Mouse (Mus musculus) duodenum, adult 2 months (tissue): ENCODE data around the gene Fut2. TPM values are rescaled to one million over a fixed set of nuclear protein-coding genes. Genes with fewer than 3 reads are reported as not detected.

ENCODE experiments used
- polyA plus RNA-seq: library from polyadenylated mRNA; depleted of rRNA; stranded (reverse); fragments of >200 nt; gene quantifications from 2 replicates; pipeline ENCODE4 v1.2.3, GENCODE M21; 2012; ENCODE audit warnings: low replicate concordance; rRNA removed

The Fut2 gene
- polyA plus RNA-seq = 0.25 and 20.6 TPM in 2 replicates

GRCm38 (mm10) chr7:45666161-45666560 is at the start of gene Fut2:
TSS of gene Fut2 (minus strand) at chr7:45666394.

GRCm38 (mm10) chr7:45715090-45715708 is 49.0 kb upstream of the Fut2 start, which contains the start of gene Rpl18:
TSS of gene Rpl18 (plus strand) at chr7:45715457.

GRCm38 (mm10) chr7:45704730-45705442 is 38.7 kb upstream of the Fut2 start, which contains the start of gene Dbp:
TSS of gene Dbp (plus strand) at chr7:45705088.

GRCm38 (mm10) chr7:45699523-45700141 is 33.4 kb upstream of the Fut2 start, which contains the start of gene Car11:
TSS of gene Car11 (plus strand) at chr7:45699843.

GRCm38 (mm10) chr7:45693921-45694591 is 27.9 kb upstream of the Fut2 start, which contains the start of gene Sec1:
TSS of gene Sec1 (minus strand) at chr7:45694402.

GRCm38 (mm10) chr7:45683396-45684050 is 17.3 kb upstream of the Fut2 start, which contains the start of gene Ntn5:
TSS of gene Ntn5 (plus strand) at chr7:45684022.

GRCm38 (mm10) chr7:45639561-45640027 is 26.6 kb downstream of the Fut2 start, which contains the start of gene Mamstr:
TSS of gene Mamstr (plus strand) at chr7:45639977.

GRCm38 (mm10) chr7:45627261-45627660 is 38.9 kb downstream of the Fut2 start, which contains the start of gene Rasip1:
TSS of gene Rasip1 (plus strand) at chr7:45627488.

GRCm38 (mm10) chr7:45621443-45621842 is 44.8 kb downstream of the Fut2 start, which contains the start of gene Izumo1:
TSS of gene Izumo1 (plus strand) at chr7:45621811.

GRCm38 (mm10) chr7:45617042-45617695 is 49.0 kb downstream of the Fut2 start, which contains the start of gene Fut1:
TSS of gene Fut1 (plus strand) at chr7:45617289.

Other genes starting within 250 kb of the Fut2 start
- gene Lhb, start 245.6 kb downstream of the Fut2 start, polyA plus RNA-seq = 0.26 TPM in 1 of 2 replicates, not detected in the other
- 12.8 and 17.7 TPM in 2 replicates for gene Gys1, start 231.6 kb downstream of the Fut2 start, polyA plus RNA-seq
- gene Ruvbl2, start 228.3 kb downstream of the Fut2 start, polyA plus RNA-seq = 41.3 and 64.9 TPM in 2 replicates
- 4,626 and 7,473 TPM in 2 replicates for gene Ftl1, start 206.5 kb downstream of the Fut2 start, polyA plus RNA-seq
- gene Bax, start 199.5 kb downstream of the Fut2 start, polyA plus RNA-seq = 99.5 and 120 TPM in 2 replicates
- gene Tulp2, start 184.5 kb downstream of the Fut2 start, polyA plus RNA-seq = 0.18 TPM in 1 of 2 replicates, not detected in the other
- not detected in 2 replicates for gene Gm45808, start 179.6 kb downstream of the Fut2 start, polyA plus RNA-seq
- gene Dhdh, start 177.6 kb downstream of the Fut2 start, polyA plus RNA-seq = 0.32 and 0.59 TPM in 2 replicates
- gene Nucb1, start 156.0 kb downstream of the Fut2 start, polyA plus RNA-seq = 567 and 598 TPM in 2 replicates
- gene Ppp1r15a, start 140.1 kb downstream of the Fut2 start, polyA plus RNA-seq = 18.7 and 21.9 TPM in 2 replicates
- gene Plekha4, start 140.1 kb downstream of the Fut2 start, polyA plus RNA-seq = 3.7 and 6.0 TPM in 2 replicates
- gene Hsd17b14, start 111.5 kb downstream of the Fut2 start, polyA plus RNA-seq = 0.63 and 0.78 TPM in 2 replicates
- 31.0 and 41.9 TPM in 2 replicates for gene Bcat2, start 96.2 kb downstream of the Fut2 start, polyA plus RNA-seq
- gene Fgf21, start 50.9 kb downstream of the Fut2 start, polyA plus RNA-seq = 2.2 TPM in 1 of 2 replicates, not detected in the other
- gene Fut1, start 49.1 kb downstream of the Fut2 start, polyA plus RNA-seq = 0.47 and 1.1 TPM in 2 replicates
- 0.25 and 0.43 TPM in 2 replicates for gene Izumo1, start 44.6 kb downstream of the Fut2 start, polyA plus RNA-seq
- 8.4 and 11.8 TPM in 2 replicates for gene Rasip1, start 38.9 kb downstream of the Fut2 start, polyA plus RNA-seq
- gene Mamstr, start 26.4 kb downstream of the Fut2 start, polyA plus RNA-seq = 1.1 and 2.0 TPM in 2 replicates
- 0.15 and 0.25 TPM in 2 replicates for gene Ntn5, start 17.6 kb upstream of the Fut2 start, polyA plus RNA-seq
- gene Sec1, start 28.0 kb upstream of the Fut2 start, polyA plus RNA-seq = 0.08 and 0.23 TPM in 2 replicates
- gene Car11, start 33.4 kb upstream of the Fut2 start, polyA plus RNA-seq = 1.8 and 5.9 TPM in 2 replicates
- 13.9 and 52.0 TPM in 2 replicates for gene Dbp, start 38.7 kb upstream of the Fut2 start, polyA plus RNA-seq
- gene Rpl18, start 49.1 kb upstream of the Fut2 start, polyA plus RNA-seq = 1,256 and 1,945 TPM in 2 replicates
- 176 and 286 TPM in 2 replicates for gene Sphk2, start 51.6 kb upstream of the Fut2 start, polyA plus RNA-seq
- 97.0 and 162 TPM in 2 replicates for gene Fam83e, start 54.8 kb upstream of the Fut2 start, polyA plus RNA-seq
- gene Spaca4, start 59.4 kb upstream of the Fut2 start, polyA plus RNA-seq = 0.63 TPM in 1 of 2 replicates, not detected in the other
- 1.4 and 5.4 TPM in 2 replicates for gene Lmtk3, start 117.3 kb upstream of the Fut2 start, polyA plus RNA-seq
- 111 and 403 TPM in 2 replicates for gene Sult2b1, start 118.3 kb upstream of the Fut2 start, polyA plus RNA-seq
- 68.2 and 124 TPM in 2 replicates for gene Cyth2, start 148.2 kb upstream of the Fut2 start, polyA plus RNA-seq
- 0.08 TPM in 2 replicates for gene Kcnj14, start 158.4 kb upstream of the Fut2 start, polyA plus RNA-seq
- 12.1 and 13.8 TPM in 2 replicates for gene Grwd1, start 164.6 kb upstream of the Fut2 start, polyA plus RNA-seq
- gene Kdelr1, start 206.4 kb upstream of the Fut2 start, polyA plus RNA-seq = 305 and 397 TPM in 2 replicates
- gene Grin2d, start 212.0 kb upstream of the Fut2 start, polyA plus RNA-seq = 9.6 and 14.4 TPM in 2 replicates
- 0.14 and 0.53 TPM in 2 replicates for gene Syngr4, start 230.3 kb upstream of the Fut2 start, polyA plus RNA-seq
- 73.2 and 97.3 TPM in 2 replicates for gene Tmem143, start 230.5 kb upstream of the Fut2 start, polyA plus RNA-seq